50 mouse cellular contexts compared by ENCODE assay signal in the genomic region with DNA sequence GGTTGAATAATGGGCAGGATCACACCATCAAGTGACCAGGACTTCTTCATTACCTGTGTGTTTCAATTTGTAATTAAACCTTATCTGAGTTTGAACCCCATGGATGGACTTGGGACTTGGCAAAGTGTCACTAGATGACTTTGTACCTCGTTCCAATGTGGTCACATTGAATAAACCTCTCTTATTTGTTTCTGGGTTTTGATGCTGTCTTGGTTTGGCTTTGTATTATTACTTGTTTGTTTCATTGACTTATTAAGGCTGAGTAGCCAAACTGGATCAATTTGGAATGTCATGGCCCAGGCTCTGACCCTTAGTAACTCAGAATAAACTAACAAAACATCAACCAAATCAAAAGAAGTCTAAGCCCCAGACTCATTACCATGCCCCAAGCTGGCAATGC. TPM values are rescaled to one million over a fixed set of nuclear protein-coding genes. Genes with fewer than 3 reads are reported as not detected.
"Had no signal": no experiment of that assay in that cellular context is flagged by ENCODE, and none has a peak within 500 bp of the region (broad histone marks: within the 10 kb centered on the region; RNA-seq: fewer than 3 reads in every experiment).

No protein-coding gene starts in this region.

- H3K36me3 ChIP-seq: heart, embryonic 10.5 days; heart, embryonic 12.5 days; heart, embryonic 13.5 days; heart, embryonic 15.5 days; hindbrain, embryonic 10.5 days; hindbrain, embryonic 12.5 days; hindbrain, embryonic 13.5 days; hindbrain, embryonic 15.5 days; intestine, embryonic 15.5 days; kidney, embryonic 15.5 days had no signal

- H3K27ac ChIP-seq: heart, embryonic 10.5 days; heart, embryonic 13.5 days; heart, embryonic 15.5 days; hindbrain, embryonic 10.5 days; hindbrain, embryonic 12.5 days; hindbrain, embryonic 13.5 days; hindbrain, embryonic 14.5 days; hindbrain, embryonic 15.5 days; hindbrain, postnatal 0 days; intestine, embryonic 15.5 days; kidney, embryonic 15.5 days; kidney, postnatal 0 days; layer of hippocampus, adult 2 months had no signal

- ATAC-seq: hindbrain, embryonic 16.5 days; hindbrain, postnatal 0 days; inflammation-experienced regulatory T-cells, adult 6 months; intestine, embryonic 15.5 days; intestine, embryonic 16.5 days; intestine, postnatal 0 days had no signal

- H3K4me3 ChIP-seq: heart, embryonic 10.5 days; heart, embryonic 12.5 days; heart, embryonic 13.5 days; heart, embryonic 15.5 days; hindbrain, embryonic 10.5 days; hindbrain, embryonic 12.5 days; hindbrain, embryonic 13.5 days; hindbrain, embryonic 15.5 days; intestine, embryonic 15.5 days; kidney, embryonic 15.5 days; layer of hippocampus, adult 2 months had no signal

- H3K9me3 ChIP-seq: heart, embryonic 10.5 days; heart, embryonic 12.5 days; heart, embryonic 13.5 days; heart, embryonic 15.5 days; hindbrain, embryonic 10.5 days; hindbrain, embryonic 12.5 days; hindbrain, embryonic 13.5 days; hindbrain, embryonic 15.5 days; intestine, embryonic 15.5 days; kidney, embryonic 15.5 days had no signal

- H3K27me3 ChIP-seq: heart, embryonic 12.5 days; heart, embryonic 13.5 days; heart, embryonic 15.5 days; hindbrain, embryonic 12.5 days; hindbrain, embryonic 13.5 days; hindbrain, embryonic 15.5 days; intestine, embryonic 15.5 days; kidney, embryonic 15.5 days had no signal

- DNase-seq: heart, postnatal 10 days; heart, postnatal 14 days; heart, postnatal 36 days; heart, postnatal 4 days; kidney, adult 11 months; kidney, adult 18-20 months; kidney, adult 2 months; kidney, adult 8-10 months; kidney, adult 9 months; kidney, postnatal 10 days; kidney, postnatal 14 days; kidney, postnatal 25 days; kidney, postnatal 36 days; kidney, postnatal 4 days; layer of hippocampus, adult 9-11 months; layer of hippocampus, postnatal 36 days had no signal

- H3K4me1 ChIP-seq: heart, embryonic 10.5 days; heart, embryonic 12.5 days; heart, embryonic 13.5 days; heart, embryonic 15.5 days; hindbrain, embryonic 10.5 days; hindbrain, embryonic 12.5 days; hindbrain, embryonic 13.5 days; hindbrain, embryonic 15.5 days; kidney, embryonic 15.5 days had no signal

- H3K4me2 ChIP-seq: heart, embryonic 12.5 days; heart, embryonic 13.5 days; heart, embryonic 15.5 days; hindbrain, embryonic 12.5 days; hindbrain, embryonic 13.5 days; hindbrain, embryonic 14.5 days; hindbrain, embryonic 15.5 days; intestine, embryonic 15.5 days; kidney, embryonic 15.5 days had no signal

- H3K9ac ChIP-seq: heart, embryonic 12.5 days; heart, embryonic 13.5 days; heart, embryonic 15.5 days; hindbrain, embryonic 12.5 days; hindbrain, embryonic 13.5 days; hindbrain, embryonic 14.5 days; hindbrain, embryonic 15.5 days; intestine, embryonic 15.5 days; kidney, embryonic 15.5 days had no signal

RNA-seq across cellular contexts. Expression of a gene that starts 23.3 kb away (rescaled TPM):
- total RNA-seq: heart, adult 8-10 months; heart, postnatal 10 days; heart, postnatal 14 days; heart, postnatal 25 days; heart, postnatal 36 days; heart, postnatal 4 days; hematopoietic stem cell, adult 5-6 weeks; hindbrain, postnatal 0 days; layer of hippocampus, adult 18-20 months; layer of hippocampus, adult 2 months; layer of hippocampus, adult 8-10 months; layer of hippocampus, postnatal 10 days; layer of hippocampus, postnatal 14 days; layer of hippocampus, postnatal 36 days; left cerebral cortex, adult 18-20 months had no signal
- polyA plus RNA-seq: heart, embryonic 12.5 days; heart, embryonic 13.5 days; heart, embryonic 14.5 days; heart, postnatal 0 days; hindbrain, embryonic 10.5 days; hindbrain, embryonic 11.5 days; hindbrain, embryonic 12.5 days; hindbrain, embryonic 13.5 days; hindbrain, embryonic 14.5 days; hindbrain, embryonic 15.5 days; hindbrain, embryonic 16.5 days; hindbrain, postnatal 0 days; inflammation-experienced regulatory T-cells, adult 6 months; kidney, adult 2 months; kidney, embryonic 14.5 days had no signal

RNA-seq across cellular contexts. Expression of a gene that starts 47.6 kb away (rescaled TPM):
- total RNA-seq: heart, adult 8-10 months; heart, postnatal 10 days; heart, postnatal 14 days; heart, postnatal 25 days; heart, postnatal 36 days; heart, postnatal 4 days; hematopoietic stem cell, adult 5-6 weeks; hindbrain, postnatal 0 days; layer of hippocampus, adult 18-20 months; layer of hippocampus, adult 2 months; layer of hippocampus, adult 8-10 months; layer of hippocampus, postnatal 10 days; layer of hippocampus, postnatal 14 days; layer of hippocampus, postnatal 36 days; left cerebral cortex, adult 18-20 months had no signal
- polyA plus RNA-seq: heart, embryonic 10.5 days; heart, embryonic 12.5 days; heart, embryonic 13.5 days; heart, embryonic 14.5 days; heart, embryonic 15.5 days; heart, embryonic 16.5 days; heart, postnatal 0 days; hindbrain, embryonic 10.5 days; hindbrain, embryonic 11.5 days; hindbrain, embryonic 12.5 days; hindbrain, embryonic 13.5 days; hindbrain, embryonic 14.5 days; hindbrain, embryonic 15.5 days; hindbrain, embryonic 16.5 days; hindbrain, postnatal 0 days; inflammation-experienced regulatory T-cells, adult 6 months; intestine, embryonic 14.5 days; intestine, embryonic 15.5 days; intestine, embryonic 16.5 days; intestine, postnatal 0 days; kidney, adult 2 months; kidney, embryonic 14.5 days; kidney, embryonic 15.5 days; kidney, embryonic 16.5 days; kidney, postnatal 0 days; large intestine, adult 2 months had no signal
